Mouse (Mus musculus) ES-Bruce4 (cell line): ENCODE measurements around the gene Traf3ip3. TPM values are rescaled to one million over a fixed set of nuclear protein-coding genes. Genes with fewer than 3 reads are reported as not detected.

Experiments used
- H3K27ac ChIP-seq: 2 replicates; pipeline ENCODE4 v1.5.1; 2012; ENCODE audit warnings: low read length, inconsistent platforms; ENCODE audit not compliant: insufficient read depth
- H3K27me3 ChIP-seq: 2 replicates; pipeline ENCODE4 v1.6.1; 2012; ENCODE audit warnings: mild to moderate bottlenecking, low read length, inconsistent platforms; ENCODE audit not compliant: control insufficient read depth, poor library complexity, insufficient read depth, severe bottlenecking
- H3K36me3 ChIP-seq: 2 replicates; pipeline ENCODE4 v1.6.1; 2012; ENCODE audit warnings: inconsistent platforms, mild to moderate bottlenecking, low read length, moderate library complexity; ENCODE audit not compliant: control insufficient read depth, poor library complexity, insufficient read depth, severe bottlenecking
- H3K4me1 ChIP-seq: one replicate; pipeline ENCODE4 v1.8.1; 2011; ENCODE audit warnings: low read length; ENCODE audit not compliant: control insufficient read depth, insufficient read depth
- H3K4me3 ChIP-seq: 2 replicates; pipeline ENCODE4 v1.5.1; 2011; ENCODE audit warnings: low read depth, mild to moderate bottlenecking, low read length
- H3K9ac ChIP-seq: 2 replicates; pipeline ENCODE4 v1.6.1; 2012; ENCODE audit warnings: low read depth, mild to moderate bottlenecking, inconsistent platforms; ENCODE audit not compliant: poor library complexity, severe bottlenecking
- H3K9me3 ChIP-seq: replicated peaks from 2 replicates; pipeline ENCODE4 v1.6.1; 2012; ENCODE audit warnings: mild to moderate bottlenecking, low read length, inconsistent platforms; ENCODE audit not compliant: control insufficient read depth, poor library complexity, insufficient read depth, severe bottlenecking
- CTCF ChIP-seq: IDR thresholded peaks from one replicate; pipeline ENCODE4 v1.8.1; 2011; ENCODE audit warnings: low read depth, low read length
- EP300 ChIP-seq: IDR thresholded peaks from 2 replicates; pipeline ENCODE4 v1.6.1; 2011; ENCODE audit warnings: low read depth, low read length; ENCODE audit not compliant: insufficient read depth
- POLR2A ChIP-seq: IDR thresholded peaks from one replicate; pipeline ENCODE4 v1.8.1; 2011; ENCODE audit warnings: low read length; ENCODE audit not compliant: insufficient read depth
- polyA plus RNA-seq: library from polyadenylated mRNA; stranded (reverse); fragments of >200 nt; gene quantifications from 2 replicates; pipeline ENCODE4 v1.2.4, GENCODE M21; 2011; ENCODE audit warnings: low read depth; ENCODE audit not compliant: missing spikeins, insufficient read depth, insufficient read length

The Traf3ip3 gene
- polyA plus RNA-seq, 1 experiment = not detected

- Histone ChIP-seq H3K27ac (no peak overlapping the region), H3K4me1 (no peaks in the 10 kb centered on the region), H3K4me3 (0 out of 2 replicates have a peak overlapping the region, but pooled peaks have one; percentile 4), H3K9me3 (no peaks in the 10 kb centered on the region), H3K9ac (peak overlapping the region; percentile 74), H3K36me3 (no peaks in the 10 kb centered on the region), H3K27me3 (no peaks in the 10 kb centered on the region)
- TF ChIP-seq EP300 (no peak), CTCF (no peak), POLR2A (no peak)
Measured at GRCm38 (mm10) chr1:193174143-193174733, 27.3 kb downstream of the Traf3ip3 start.

- H3K4me3 ChIP-seq = peak overlapping the region; percentile 94
- H3K9me3 ChIP-seq = no peaks in the 10 kb centered on the region
- H3K36me3 ChIP-seq = no peaks in the 10 kb centered on the region
- H3K27me3 ChIP-seq = no peaks in the 10 kb centered on the region
- TF ChIP-seq EP300 (no peak), CTCF (no peak), POLR2A (no peak)
- no peaks in the 10 kb centered on the region for H3K4me1 ChIP-seq
- H3K27ac ChIP-seq = no peak overlapping the region; the same call in 1 of the 2 replicates
- peak overlapping the region; percentile 74 for H3K9ac ChIP-seq
Measured at GRCm38 (mm10) chr1:193173810-193174129, 27.7 kb downstream of the Traf3ip3 start.

- TF ChIP-seq POLR2A = peak; percentile 76
- TF ChIP-seq CTCF = no peak
- Histone ChIP-seq H3K4me1 (no peaks in the 10 kb centered on the region), H3K27ac (no peak overlapping the region; the same call in 1 of the 2 replicates), H3K9me3 (no peaks in the 10 kb centered on the region), H3K9ac (peak overlapping the region; percentile 74), H3K4me3 (peak overlapping the region; percentile 94), H3K27me3 (no peaks in the 10 kb centered on the region), H3K36me3 (no peaks in the 10 kb centered on the region)
Measured at GRCm38 (mm10) chr1:193172991-193173809, 28.3 kb downstream of the Traf3ip3 start.

- H3K4me3 ChIP-seq = no peak overlapping the region
- TF ChIP-seq EP300 = no peak
- no peak for TF ChIP-seq CTCF
- TF ChIP-seq POLR2A = no peak
- H3K4me1 ChIP-seq = no peaks in the 10 kb centered on the region
- H3K9me3 ChIP-seq = no peaks in the 10 kb centered on the region
- H3K27ac ChIP-seq = no peak overlapping the region
- no peaks in the 10 kb centered on the region for H3K36me3 ChIP-seq
- H3K9ac ChIP-seq = no peak overlapping the region
- no peaks in the 10 kb centered on the region for H3K27me3 ChIP-seq
Measured at GRCm38 (mm10) chr1:193169856-193170255, 31.6 kb downstream of the Traf3ip3 start.

- Histone ChIP-seq H3K9ac (no peak overlapping the region), H3K9me3 (no peaks in the 10 kb centered on the region), H3K4me1 (no peaks in the 10 kb centered on the region), H3K36me3 (no peaks in the 10 kb centered on the region), H3K4me3 (no peak overlapping the region), H3K27ac (no peak overlapping the region), H3K27me3 (no peaks in the 10 kb centered on the region)
- TF ChIP-seq CTCF (no peak), POLR2A (no peak), EP300 (no peak)
Measured at GRCm38 (mm10) chr1:193169228-193169627, 32.3 kb downstream of the Traf3ip3 start.

- H3K27me3 ChIP-seq = no peaks in the 10 kb centered on the region
- H3K9ac ChIP-seq = no peak within 1 kb of the TSS
- no peaks in the 10 kb centered on the region for H3K36me3 ChIP-seq
- H3K27ac ChIP-seq = no peak within 1 kb of the TSS
- no peaks in the 10 kb centered on the region for H3K4me1 ChIP-seq
- no peaks in the 10 kb centered on the region for H3K9me3 ChIP-seq
- TF ChIP-seq POLR2A (no peak), EP300 (no peak), CTCF (no peak)
- H3K4me3 ChIP-seq = no peak within 1 kb of the TSS
Measured at GRCm38 (mm10) chr1:193167746-193168145, 33.8 kb downstream of the Traf3ip3 start, which contains the start of gene A130010J15Rik. A130010J15Rik (plus strand) TSS chr1:193168046.
